Mouse (Mus musculus): ENCODE measurements around the gene S100a16. TPM values are rescaled to one million over a fixed set of nuclear protein-coding genes. Genes with fewer than 3 reads are reported as not detected.
A peak's percentile ranks its signal among the peaks of the same experiment; 100 is the strongest.

The S100a16 gene
- polyA plus RNA-seq, 1 experiment from 2014 or later = 22.5 TPM

DNA sequence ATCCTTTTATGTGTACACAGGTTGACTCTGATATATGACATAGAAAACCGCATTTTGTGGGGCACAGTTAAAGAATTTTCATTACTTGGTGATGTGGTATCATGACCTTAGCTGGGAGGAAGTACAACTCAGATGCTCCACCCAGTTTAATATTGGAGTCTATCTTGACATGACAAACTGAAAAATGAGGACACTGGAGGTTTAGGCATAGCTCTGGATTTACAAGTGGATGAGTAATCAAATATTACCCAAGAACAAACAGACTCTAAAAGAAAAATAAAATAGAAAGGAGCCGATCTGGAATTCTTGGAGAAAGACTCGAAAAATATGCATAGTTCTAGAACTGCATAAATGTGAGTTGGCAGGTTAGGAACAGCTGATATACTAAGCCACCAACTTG lies 38.3 kb downstream of the S100a16 start:
- Histone ChIP-seq H3K4me1 (ENCODE audit: control insufficient read depth, insufficient read depth, low read length) (no peaks in the 10 kb centered on the region), H3K4me3 (ENCODE audit: low read depth, low read length) (no peak overlapping the region), H3K9me3 (ENCODE audit: control insufficient read depth, low read length) (no peaks in the 10 kb centered on the region), H3K36me3 (ENCODE audit: control insufficient read depth, insufficient read depth, low read length) (no peaks in the 10 kb centered on the region), H3K27me3 (ENCODE audit: control insufficient read depth, insufficient read depth, low read length) (no peaks in the 10 kb centered on the region), H3K4me2 (ENCODE audit: low read depth, low read length) (no peak overlapping the region), H3K9ac (replicated peaks; ENCODE audit: low read depth, low read length) (no peak overlapping the region), H3K27ac (ENCODE audit: low read depth, low read length) (no peak overlapping the region)
- no peak for ATAC-seq (ENCODE audit: low read depth)
- 81% methylated on average over 3 of the region's 3 CpGs for WGBS

DNA sequence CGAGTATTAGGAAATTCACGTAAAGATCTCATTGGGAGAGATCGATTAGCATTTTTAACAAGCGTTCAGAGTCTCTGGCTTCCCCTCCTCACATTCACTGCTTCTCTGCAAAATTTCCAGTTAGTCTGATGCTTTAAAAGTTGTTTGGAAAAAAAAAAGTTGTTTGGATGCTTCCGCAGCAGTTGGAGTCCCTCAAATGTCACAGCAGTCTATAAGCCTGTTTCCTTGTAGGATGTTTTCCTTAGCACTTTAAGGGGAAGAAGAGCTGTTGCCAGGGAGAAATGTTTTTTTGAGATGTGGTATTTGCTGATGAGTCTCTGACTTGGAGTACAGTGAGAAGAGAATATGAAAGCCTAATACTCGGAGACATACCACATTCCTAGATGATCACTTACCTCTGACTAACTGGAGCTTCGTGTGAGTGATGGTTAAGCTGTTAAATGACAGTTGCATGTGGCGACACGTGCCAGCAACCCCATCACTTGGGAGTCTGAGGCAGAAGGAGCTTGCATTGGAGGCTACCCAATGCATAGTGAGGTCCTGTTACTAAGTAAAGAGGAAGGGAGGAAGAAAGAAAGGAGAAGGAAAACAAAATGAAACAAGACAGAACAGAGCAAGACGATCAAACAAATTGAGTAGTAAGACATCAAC lies 39.4 kb downstream of the S100a16 start:
- no peaks in the 10 kb centered on the region for H3K36me3 ChIP-seq (ENCODE audit: control insufficient read depth, insufficient read depth, low read length)
- H3K4me3 ChIP-seq (ENCODE audit: low read depth, low read length) = no peak overlapping the region
- no peak overlapping the region for H3K4me2 ChIP-seq (ENCODE audit: low read depth, low read length)
- H3K27ac ChIP-seq (ENCODE audit: low read depth, low read length) = no peak overlapping the region
- H3K9ac ChIP-seq (replicated peaks; ENCODE audit: low read depth, low read length) = no peak overlapping the region
- WGBS = 77% methylated on average over 10 of the region's 10 CpGs
- no peak for ATAC-seq (ENCODE audit: low read depth)
- no peaks in the 10 kb centered on the region for H3K9me3 ChIP-seq (ENCODE audit: control insufficient read depth, low read length)
- H3K4me1 ChIP-seq (ENCODE audit: control insufficient read depth, insufficient read depth, low read length) = no peaks in the 10 kb centered on the region
- no peaks in the 10 kb centered on the region for H3K27me3 ChIP-seq (ENCODE audit: control insufficient read depth, insufficient read depth, low read length)

- no peak overlapping the region for H3K9ac ChIP-seq (replicated peaks; ENCODE audit: low read depth, low read length)
- no peaks in the 10 kb centered on the region for H3K4me1 ChIP-seq (ENCODE audit: control insufficient read depth, insufficient read depth, low read length)
- no peak overlapping the region for H3K4me2 ChIP-seq (ENCODE audit: low read depth, low read length)
- H3K27ac ChIP-seq (ENCODE audit: low read depth, low read length) = no peak overlapping the region
- H3K9me3 ChIP-seq (ENCODE audit: control insufficient read depth, low read length) = no peaks in the 10 kb centered on the region
- H3K4me3 ChIP-seq (ENCODE audit: low read depth, low read length) = no peak overlapping the region
- WGBS = 81% methylated on average over 7 of the region's 7 CpGs
- ATAC-seq (ENCODE audit: low read depth) = no peak
- no peaks in the 10 kb centered on the region for H3K36me3 ChIP-seq (ENCODE audit: control insufficient read depth, insufficient read depth, low read length)
- no peaks in the 10 kb centered on the region for H3K27me3 ChIP-seq (ENCODE audit: control insufficient read depth, insufficient read depth, low read length)
Measured at GRCm38 (mm10) chr3:90579433-90579832, 42.4 kb downstream of the S100a16 start.

- Histone ChIP-seq H3K27me3 (ENCODE audit: control insufficient read depth, insufficient read depth, low read length) (no peaks in the 10 kb centered on the region), H3K9ac (replicated peaks; ENCODE audit: low read depth, low read length) (no peak overlapping the region), H3K4me2 (ENCODE audit: low read depth, low read length) (no peak overlapping the region), H3K4me1 (ENCODE audit: control insufficient read depth, insufficient read depth, low read length) (no peaks in the 10 kb centered on the region), H3K4me3 (ENCODE audit: low read depth, low read length) (no peak overlapping the region), H3K36me3 (ENCODE audit: control insufficient read depth, insufficient read depth, low read length) (no peaks in the 10 kb centered on the region), H3K9me3 (ENCODE audit: control insufficient read depth, low read length) (no peaks in the 10 kb centered on the region), H3K27ac (ENCODE audit: low read depth, low read length) (no peak overlapping the region)
- 93% methylated on average over 5 of the region's 5 CpGs for WGBS
- ATAC-seq (ENCODE audit: low read depth) = no peak
Measured at GRCm38 (mm10) chr3:90581141-90581540, 44.1 kb downstream of the S100a16 start.

- 95% methylated on average over 1 of the region's 1 CpGs for WGBS
- ATAC-seq (ENCODE audit: low read depth) = no peak
- Histone ChIP-seq H3K4me3 (ENCODE audit: low read depth, low read length) (no peak overlapping the region), H3K4me1 (ENCODE audit: control insufficient read depth, insufficient read depth, low read length) (no peaks in the 10 kb centered on the region), H3K27me3 (ENCODE audit: control insufficient read depth, insufficient read depth, low read length) (no peaks in the 10 kb centered on the region), H3K36me3 (ENCODE audit: control insufficient read depth, insufficient read depth, low read length) (no peaks in the 10 kb centered on the region), H3K4me2 (ENCODE audit: low read depth, low read length) (no peak overlapping the region), H3K27ac (ENCODE audit: low read depth, low read length) (no peak overlapping the region), H3K9me3 (ENCODE audit: control insufficient read depth, low read length) (no peaks in the 10 kb centered on the region), H3K9ac (replicated peaks; ENCODE audit: low read depth, low read length) (no peak overlapping the region)
Measured at GRCm38 (mm10) chr3:90582156-90582555, 45.1 kb downstream of the S100a16 start.

- H3K4me1 ChIP-seq (ENCODE audit: control insufficient read depth, insufficient read depth, low read length) = no peaks in the 10 kb centered on the region
- H3K36me3 ChIP-seq (ENCODE audit: control insufficient read depth, insufficient read depth, low read length) = no peaks in the 10 kb centered on the region
- H3K9me3 ChIP-seq (ENCODE audit: control insufficient read depth, low read length) = no peaks in the 10 kb centered on the region
- no peak overlapping the region for H3K4me3 ChIP-seq (ENCODE audit: low read depth, low read length)
- H3K4me2 ChIP-seq (ENCODE audit: low read depth, low read length) = no peak overlapping the region
- H3K27me3 ChIP-seq (ENCODE audit: control insufficient read depth, insufficient read depth, low read length) = no peaks in the 10 kb centered on the region
- no peak for ATAC-seq (ENCODE audit: low read depth)
- WGBS = 85% methylated on average over 4 of the region's 4 CpGs
- no peak overlapping the region for H3K9ac ChIP-seq (replicated peaks; ENCODE audit: low read depth, low read length)
- H3K27ac ChIP-seq (ENCODE audit: low read depth, low read length) = no peak overlapping the region
Measured at GRCm38 (mm10) chr3:90582556-90582955, 45.5 kb downstream of the S100a16 start.

DNA sequence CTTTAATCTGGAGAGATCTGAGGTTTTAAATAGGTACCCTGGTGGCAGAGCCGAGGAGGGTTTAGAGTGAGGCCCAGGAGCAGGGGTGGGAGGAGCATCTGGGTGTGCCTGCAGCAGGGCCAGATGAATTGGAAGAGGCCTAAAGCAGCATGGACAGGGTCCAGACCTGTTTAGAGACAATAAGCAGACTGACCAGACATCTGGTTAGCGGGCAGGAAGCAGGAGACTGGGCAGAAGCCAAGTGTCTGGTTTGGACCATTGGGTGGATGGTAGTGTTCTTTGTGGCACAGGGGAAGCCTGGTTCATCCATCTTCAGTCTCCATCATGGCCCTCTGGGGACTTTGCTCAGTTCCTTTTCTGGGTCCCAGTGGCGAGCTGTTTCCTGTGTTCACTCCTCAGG lies 46.8 kb downstream of the S100a16 start:
- Histone ChIP-seq H3K4me1 (ENCODE audit: control insufficient read depth, insufficient read depth, low read length) (no peaks in the 10 kb centered on the region), H3K4me2 (ENCODE audit: low read depth, low read length) (no peak overlapping the region), H3K27me3 (ENCODE audit: control insufficient read depth, insufficient read depth, low read length) (no peaks in the 10 kb centered on the region), H3K4me3 (ENCODE audit: low read depth, low read length) (no peak overlapping the region), H3K36me3 (ENCODE audit: control insufficient read depth, insufficient read depth, low read length) (no peaks in the 10 kb centered on the region), H3K27ac (ENCODE audit: low read depth, low read length) (no peak overlapping the region), H3K9ac (replicated peaks; ENCODE audit: low read depth, low read length) (no peak overlapping the region), H3K9me3 (ENCODE audit: control insufficient read depth, low read length) (no peaks in the 10 kb centered on the region)
- WGBS = 75% methylated on average over 3 of the region's 3 CpGs
- no peak for ATAC-seq (ENCODE audit: low read depth)

DNA sequence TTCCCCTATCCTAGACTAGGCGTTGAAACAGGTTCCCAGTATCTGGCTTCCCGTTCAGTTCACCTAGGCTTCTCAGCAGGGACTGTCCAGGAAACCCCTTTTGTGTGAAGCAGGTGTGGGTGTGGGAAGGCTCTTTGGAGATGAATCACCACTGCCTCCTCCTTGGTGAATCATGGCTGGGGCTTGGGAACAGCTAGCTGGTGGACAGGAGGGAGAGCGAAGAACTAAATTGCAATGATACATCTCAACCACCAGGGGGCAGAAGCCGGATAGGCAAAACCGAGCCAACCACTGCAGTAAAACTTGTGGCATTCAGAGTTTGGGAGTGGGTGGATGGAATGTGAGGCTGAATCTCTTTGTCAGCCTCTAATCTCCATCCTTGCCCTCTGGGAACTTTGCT lies 48.5 kb downstream of the S100a16 start:
- Histone ChIP-seq H3K36me3 (ENCODE audit: control insufficient read depth, insufficient read depth, low read length) (no peaks in the 10 kb centered on the region), H3K4me3 (ENCODE audit: low read depth, low read length) (no peak overlapping the region), H3K27me3 (ENCODE audit: control insufficient read depth, insufficient read depth, low read length) (no peaks in the 10 kb centered on the region), H3K9ac (replicated peaks; ENCODE audit: low read depth, low read length) (no peak overlapping the region), H3K9me3 (ENCODE audit: control insufficient read depth, low read length) (no peaks in the 10 kb centered on the region), H3K4me2 (ENCODE audit: low read depth, low read length) (no peak overlapping the region), H3K27ac (ENCODE audit: low read depth, low read length) (no peak overlapping the region), H3K4me1 (ENCODE audit: control insufficient read depth, insufficient read depth, low read length) (no peaks in the 10 kb centered on the region)
- 33% methylated on average over 5 of the region's 5 CpGs for WGBS
- peak; percentile 28; the same call in 1 of the 2 replicates for ATAC-seq (ENCODE audit: low read depth)

- WGBS = 87% methylated on average over 15 of the region's 15 CpGs
- no peaks in the 10 kb centered on the region for H3K4me1 ChIP-seq (ENCODE audit: control insufficient read depth, insufficient read depth, low read length)
- no peaks in the 10 kb centered on the region for H3K27me3 ChIP-seq (ENCODE audit: control insufficient read depth, insufficient read depth, low read length)
- no peak overlapping the region for H3K27ac ChIP-seq (ENCODE audit: low read depth, low read length)
- H3K9ac ChIP-seq (replicated peaks; ENCODE audit: low read depth, low read length) = no peak overlapping the region
- no peaks in the 10 kb centered on the region for H3K9me3 ChIP-seq (ENCODE audit: control insufficient read depth, low read length)
- no peaks in the 10 kb centered on the region for H3K36me3 ChIP-seq (ENCODE audit: control insufficient read depth, insufficient read depth, low read length)
- ATAC-seq (ENCODE audit: low read depth) = no peak
- H3K4me2 ChIP-seq (ENCODE audit: low read depth, low read length) = no peak overlapping the region
- no peak overlapping the region for H3K4me3 ChIP-seq (ENCODE audit: low read depth, low read length)
Measured at GRCm38 (mm10) chr3:90586016-90586643, 49.1 kb downstream of the S100a16 start.

Measured in neural tube, embryonic 14.5 days (tissue).